Mouse (Mus musculus): ENCODE data around the gene Lama2. TPM values are rescaled to one million over a fixed set of nuclear protein-coding genes. Genes with fewer than 3 reads are reported as not detected.

The Lama2 gene
- polyA plus RNA-seq, 1 experiment from 2014 or later, result 7.1 TPM

DNA sequence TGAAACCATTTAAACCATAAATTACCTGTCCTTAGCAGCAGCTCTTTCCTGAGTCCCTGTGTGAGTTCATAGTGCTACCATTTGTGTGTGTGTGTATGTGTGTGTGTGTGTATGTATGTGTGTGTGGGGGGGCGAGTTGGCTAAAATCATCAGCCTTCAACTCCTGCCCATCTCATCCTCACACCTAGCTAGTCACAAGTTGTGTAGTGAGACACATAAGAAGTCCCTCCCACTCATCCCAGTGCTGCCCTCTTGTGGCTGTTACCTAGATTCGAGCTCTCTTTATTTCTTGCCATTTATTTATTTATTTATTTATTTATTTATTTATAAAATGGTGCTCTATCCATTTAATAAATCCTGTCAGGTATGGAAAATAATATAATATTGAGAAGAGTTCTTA lies 457.2 kb downstream of the Lama2 start:
- ATAC-seq (ENCODE audit: low FRiP score), result no peak
- Histone ChIP-seq H3K4me3 (ENCODE audit: low read depth, low read length) (no peak overlapping the region), H3K9ac (ENCODE audit: low read length) (no peak overlapping the region), H3K27me3 (ENCODE audit: control insufficient read depth, insufficient read depth, low read length) (no peaks in the 10 kb centered on the region), H3K27ac (ENCODE audit: low read depth, low read length) (no peak overlapping the region), H3K36me3 (ENCODE audit: control insufficient read depth, insufficient read depth, low read length) (no peaks in the 10 kb centered on the region), H3K9me3 (ENCODE audit: control insufficient read depth, low read length) (no peaks in the 10 kb centered on the region), H3K4me1 (ENCODE audit: control insufficient read depth, insufficient read depth, low read length) (no peaks in the 10 kb centered on the region), H3K4me2 (no peak overlapping the region)
- peak; percentile 53 for DNase-seq (ENCODE audit: low spot score, missing footprints)
- 91% methylated on average over 2 of the region's 2 CpGs for WGBS

DNA sequence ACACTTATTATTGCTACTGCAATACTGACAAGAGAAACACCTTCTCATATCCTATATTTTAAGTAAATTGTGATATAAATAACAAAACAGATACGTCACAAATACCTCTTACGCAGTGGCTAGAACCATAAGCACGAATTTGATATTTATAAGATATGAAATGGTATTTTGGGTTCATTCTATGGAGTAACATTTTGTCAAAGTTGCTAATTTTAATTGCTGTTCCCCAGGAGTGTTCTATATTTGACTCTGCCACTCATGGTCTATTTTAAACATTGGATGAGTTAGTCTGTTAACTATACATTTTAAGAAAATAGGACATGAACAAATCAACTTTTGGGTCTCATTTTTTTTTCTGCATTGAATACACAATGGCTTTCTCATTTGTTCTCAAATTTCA lies 469.3 kb downstream of the Lama2 start:
- ATAC-seq (ENCODE audit: low FRiP score), result no peak
- WGBS, result 86% methylated on average over 3 of the region's 3 CpGs

DNA sequence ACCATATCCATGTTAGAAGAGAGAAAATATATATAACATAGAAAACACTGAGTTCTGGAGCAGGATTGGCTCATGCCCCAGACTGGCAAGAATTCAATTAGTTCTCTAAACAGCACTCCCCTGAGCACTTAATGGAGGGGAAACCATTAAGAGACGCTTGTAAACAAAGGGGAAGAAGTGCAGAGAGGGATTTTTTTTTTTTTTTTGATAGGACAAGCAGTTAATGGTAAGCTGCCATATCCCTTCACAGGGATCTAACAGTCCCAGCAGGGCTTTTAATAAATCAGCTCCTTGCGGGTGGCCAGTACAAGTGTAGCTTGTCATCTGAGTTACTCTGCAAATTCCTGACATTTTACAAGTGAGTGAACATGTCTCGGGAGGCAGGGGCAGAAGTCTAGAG lies 479.1 kb downstream of the Lama2 start:
- no peak for DNase-seq (ENCODE audit: low spot score, missing footprints)
- no peaks in the 10 kb centered on the region for H3K4me1 ChIP-seq (ENCODE audit: control insufficient read depth, insufficient read depth, low read length)
- H3K4me3 ChIP-seq (ENCODE audit: low read depth, low read length), result no peak overlapping the region
- WGBS, result 57% methylated on average over 3 of the region's 3 CpGs
- no peaks in the 10 kb centered on the region for H3K9me3 ChIP-seq (ENCODE audit: control insufficient read depth, low read length)
- ATAC-seq (ENCODE audit: low FRiP score), result no peak
- H3K9ac ChIP-seq (ENCODE audit: low read length), result no peak overlapping the region
- H3K27ac ChIP-seq (ENCODE audit: low read depth, low read length), result no peak overlapping the region
- no peaks in the 10 kb centered on the region for H3K27me3 ChIP-seq (ENCODE audit: control insufficient read depth, insufficient read depth, low read length)
- H3K4me2 ChIP-seq, result no peak overlapping the region
- H3K36me3 ChIP-seq (ENCODE audit: control insufficient read depth, insufficient read depth, low read length), result no peaks in the 10 kb centered on the region

More for the DNA sequence above, 469.3 kb downstream of the Lama2 start:
- H3K36me3 ChIP-seq (ENCODE audit: control insufficient read depth, insufficient read depth, low read length), result no peaks in the 10 kb centered on the region
- H3K4me1 ChIP-seq (ENCODE audit: control insufficient read depth, insufficient read depth, low read length), result no peaks in the 10 kb centered on the region
- H3K27me3 ChIP-seq (ENCODE audit: control insufficient read depth, insufficient read depth, low read length), result no peaks in the 10 kb centered on the region
- H3K9me3 ChIP-seq (ENCODE audit: control insufficient read depth, low read length), result no peaks in the 10 kb centered on the region
- no peak overlapping the region for H3K4me3 ChIP-seq (ENCODE audit: low read depth, low read length)
- H3K9ac ChIP-seq (ENCODE audit: low read length), result no peak overlapping the region
- H3K27ac ChIP-seq (ENCODE audit: low read depth, low read length), result no peak overlapping the region
- H3K4me2 ChIP-seq, result no peak overlapping the region
- DNase-seq (ENCODE audit: low spot score, missing footprints), result peak; percentile 67

DNA sequence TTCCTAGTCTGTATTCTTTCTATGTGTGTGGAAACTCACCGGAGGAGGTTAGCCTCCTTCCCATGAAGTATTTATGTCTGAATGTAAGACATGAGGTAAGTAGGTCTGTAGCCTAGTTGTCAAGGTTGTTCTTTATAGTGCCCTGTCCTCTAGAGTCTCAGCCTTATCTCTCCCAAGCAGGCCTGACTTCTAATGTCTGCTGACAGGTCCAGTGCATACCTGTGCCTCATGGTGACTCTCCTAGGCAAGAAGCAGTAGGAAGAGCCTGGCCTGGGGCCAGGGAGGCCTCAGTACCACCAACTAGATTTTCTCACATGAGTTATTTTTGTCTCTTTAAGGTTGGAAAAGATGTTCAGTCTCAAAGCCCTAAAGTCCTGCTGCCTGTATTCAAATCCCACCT lies 483.8 kb downstream of the Lama2 start:
- H3K9ac ChIP-seq (ENCODE audit: low read length), result no peak overlapping the region
- H3K27ac ChIP-seq (ENCODE audit: low read depth, low read length), result no peak overlapping the region
- H3K36me3 ChIP-seq (ENCODE audit: control insufficient read depth, insufficient read depth, low read length), result no peaks in the 10 kb centered on the region
- DNase-seq (ENCODE audit: low spot score, missing footprints) (no peak), ATAC-seq (ENCODE audit: low FRiP score) (no peak)
- H3K9me3 ChIP-seq (ENCODE audit: control insufficient read depth, low read length), result no peaks in the 10 kb centered on the region
- no peak overlapping the region for H3K4me3 ChIP-seq (ENCODE audit: low read depth, low read length)
- no peaks in the 10 kb centered on the region for H3K27me3 ChIP-seq (ENCODE audit: control insufficient read depth, insufficient read depth, low read length)
- H3K4me1 ChIP-seq (ENCODE audit: control insufficient read depth, insufficient read depth, low read length), result no peaks in the 10 kb centered on the region
- no peak overlapping the region for H3K4me2 ChIP-seq
- 100% methylated on average over 1 of the region's 1 CpGs for WGBS

DNA sequence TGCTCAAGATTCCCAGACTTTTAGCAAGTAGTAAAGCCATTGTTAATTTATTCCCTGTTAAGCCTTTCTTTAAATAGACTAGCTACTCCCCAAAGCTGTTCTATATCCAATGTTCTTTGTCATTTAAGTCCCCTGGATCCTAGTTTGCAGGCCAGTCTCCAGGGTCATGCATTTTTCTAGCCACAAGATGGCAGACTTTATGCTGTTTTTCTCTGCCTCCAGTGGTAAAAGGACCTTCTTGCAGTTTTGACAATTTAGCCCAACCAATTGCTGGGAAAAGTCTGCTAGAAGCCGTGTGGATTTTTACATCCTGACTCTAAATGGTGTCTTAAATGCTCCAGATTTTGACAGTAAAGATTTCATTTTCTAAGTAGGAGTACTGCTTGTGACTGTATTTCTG lies 486.4 kb downstream of the Lama2 start:
- Histone ChIP-seq H3K36me3 (ENCODE audit: control insufficient read depth, insufficient read depth, low read length) (no peaks in the 10 kb centered on the region), H3K27me3 (ENCODE audit: control insufficient read depth, insufficient read depth, low read length) (no peaks in the 10 kb centered on the region), H3K27ac (ENCODE audit: low read depth, low read length) (no peak overlapping the region), H3K4me1 (ENCODE audit: control insufficient read depth, insufficient read depth, low read length) (no peaks in the 10 kb centered on the region), H3K4me2 (no peak overlapping the region), H3K9me3 (ENCODE audit: control insufficient read depth, low read length) (no peaks in the 10 kb centered on the region), H3K9ac (ENCODE audit: low read length) (no peak overlapping the region), H3K4me3 (ENCODE audit: low read depth, low read length) (no peak overlapping the region)
- 17% methylated on average over 1 of the region's 1 CpGs for WGBS
- peak; percentile 89 for ATAC-seq (ENCODE audit: low FRiP score)
- DNase-seq (ENCODE audit: low spot score, missing footprints), result peak; percentile 96

DNA sequence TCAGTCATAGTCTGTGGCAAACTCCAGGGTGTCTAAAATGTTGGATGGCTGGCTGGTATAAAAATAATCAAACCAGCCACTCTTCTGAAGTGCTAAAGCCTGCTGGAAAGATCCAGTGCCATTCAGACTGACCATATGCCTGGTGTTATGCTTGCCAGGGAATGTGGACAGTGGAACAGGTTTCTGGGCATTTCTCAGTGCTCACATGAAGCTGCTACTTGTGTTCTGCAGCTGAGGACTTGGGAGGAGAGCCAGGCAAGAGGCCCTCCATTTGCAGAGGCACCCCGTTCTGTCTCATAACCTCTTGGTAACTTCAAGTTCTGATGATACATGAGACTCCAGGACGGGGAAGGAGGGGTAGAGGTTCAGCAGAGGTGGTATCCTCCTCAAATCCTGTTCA lies 492.1 kb downstream of the Lama2 start:
- Histone ChIP-seq H3K4me2 (no peak overlapping the region), H3K27me3 (ENCODE audit: control insufficient read depth, insufficient read depth, low read length) (no peaks in the 10 kb centered on the region), H3K9me3 (ENCODE audit: control insufficient read depth, low read length) (no peaks in the 10 kb centered on the region), H3K36me3 (ENCODE audit: control insufficient read depth, insufficient read depth, low read length) (no peaks in the 10 kb centered on the region), H3K4me3 (ENCODE audit: low read depth, low read length) (no peak overlapping the region), H3K9ac (ENCODE audit: low read length) (no peak overlapping the region), H3K4me1 (ENCODE audit: control insufficient read depth, insufficient read depth, low read length) (no peaks in the 10 kb centered on the region), H3K27ac (ENCODE audit: low read depth, low read length) (no peak overlapping the region)
- DNase-seq (ENCODE audit: low spot score, missing footprints), result no peak
- WGBS, result 92% methylated on average over 2 of the region's 2 CpGs
- ATAC-seq (ENCODE audit: low FRiP score), result no peak

DNA sequence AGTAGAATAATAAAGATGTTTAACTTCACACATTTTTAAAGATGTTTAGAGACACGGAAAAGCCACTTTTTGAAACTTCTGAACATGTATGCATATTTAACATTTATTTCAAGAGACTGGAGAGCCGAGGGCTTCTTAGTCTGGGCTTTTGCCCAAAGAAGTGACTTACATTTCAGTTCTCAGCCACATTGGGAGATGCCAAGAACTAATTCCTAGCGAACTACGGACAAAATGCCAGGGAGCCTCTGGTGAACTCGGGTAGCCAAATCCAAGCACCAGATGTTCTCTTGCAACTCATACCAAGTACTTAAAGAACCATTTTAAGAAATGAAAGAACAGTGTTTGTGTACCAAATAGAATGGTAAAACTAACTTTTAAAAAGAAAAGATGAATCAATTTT lies 495.8 kb downstream of the Lama2 start:
- no peak overlapping the region for H3K9ac ChIP-seq (ENCODE audit: low read length)
- H3K27ac ChIP-seq (ENCODE audit: low read depth, low read length), result no peak overlapping the region
- DNase-seq (ENCODE audit: low spot score, missing footprints), result no peak
- H3K4me2 ChIP-seq, result no peak overlapping the region
- no peaks in the 10 kb centered on the region for H3K27me3 ChIP-seq (ENCODE audit: control insufficient read depth, insufficient read depth, low read length)
- no peaks in the 10 kb centered on the region for H3K9me3 ChIP-seq (ENCODE audit: control insufficient read depth, low read length)
- H3K4me1 ChIP-seq (ENCODE audit: control insufficient read depth, insufficient read depth, low read length), result no peaks in the 10 kb centered on the region
- 85% methylated on average over 5 of the region's 5 CpGs for WGBS
- ATAC-seq (ENCODE audit: low FRiP score), result no peak
- H3K4me3 ChIP-seq (ENCODE audit: low read depth, low read length), result no peak overlapping the region
- no peaks in the 10 kb centered on the region for H3K36me3 ChIP-seq (ENCODE audit: control insufficient read depth, insufficient read depth, low read length)

DNA sequence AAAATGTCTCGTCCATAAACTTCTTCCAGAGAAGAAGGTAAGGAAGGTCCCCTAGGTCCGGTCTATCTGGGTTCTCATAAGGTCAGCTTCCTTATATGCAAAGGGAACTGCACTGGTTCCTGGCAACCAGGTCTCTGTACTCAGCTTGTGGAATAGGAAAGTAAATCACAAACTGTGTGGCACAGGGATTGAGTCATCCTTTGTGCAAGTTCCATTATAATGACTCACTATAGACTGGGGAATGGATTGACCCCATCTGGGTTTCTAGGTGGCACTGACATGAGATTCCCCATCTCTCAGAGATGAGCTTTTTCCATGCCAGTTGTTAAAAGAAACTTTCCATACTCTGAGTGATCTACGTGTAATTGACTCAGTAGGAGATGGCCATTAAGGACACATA lies 501.7 kb downstream of the Lama2 start:
- Histone ChIP-seq H3K27ac (ENCODE audit: low read depth, low read length) (no peak overlapping the region), H3K9ac (ENCODE audit: low read length) (no peak overlapping the region), H3K4me2 (no peak overlapping the region), H3K4me3 (ENCODE audit: low read depth, low read length) (no peak overlapping the region), H3K9me3 (ENCODE audit: control insufficient read depth, low read length) (no peaks in the 10 kb centered on the region), H3K36me3 (ENCODE audit: control insufficient read depth, insufficient read depth, low read length) (no peaks in the 10 kb centered on the region), H3K4me1 (ENCODE audit: control insufficient read depth, insufficient read depth, low read length) (no peaks in the 10 kb centered on the region), H3K27me3 (ENCODE audit: control insufficient read depth, insufficient read depth, low read length) (no peaks in the 10 kb centered on the region)
- ATAC-seq (ENCODE audit: low FRiP score) (no peak), DNase-seq (ENCODE audit: low spot score, missing footprints) (no peak)
- WGBS, result 90% methylated on average over 3 of the region's 3 CpGs

DNA sequence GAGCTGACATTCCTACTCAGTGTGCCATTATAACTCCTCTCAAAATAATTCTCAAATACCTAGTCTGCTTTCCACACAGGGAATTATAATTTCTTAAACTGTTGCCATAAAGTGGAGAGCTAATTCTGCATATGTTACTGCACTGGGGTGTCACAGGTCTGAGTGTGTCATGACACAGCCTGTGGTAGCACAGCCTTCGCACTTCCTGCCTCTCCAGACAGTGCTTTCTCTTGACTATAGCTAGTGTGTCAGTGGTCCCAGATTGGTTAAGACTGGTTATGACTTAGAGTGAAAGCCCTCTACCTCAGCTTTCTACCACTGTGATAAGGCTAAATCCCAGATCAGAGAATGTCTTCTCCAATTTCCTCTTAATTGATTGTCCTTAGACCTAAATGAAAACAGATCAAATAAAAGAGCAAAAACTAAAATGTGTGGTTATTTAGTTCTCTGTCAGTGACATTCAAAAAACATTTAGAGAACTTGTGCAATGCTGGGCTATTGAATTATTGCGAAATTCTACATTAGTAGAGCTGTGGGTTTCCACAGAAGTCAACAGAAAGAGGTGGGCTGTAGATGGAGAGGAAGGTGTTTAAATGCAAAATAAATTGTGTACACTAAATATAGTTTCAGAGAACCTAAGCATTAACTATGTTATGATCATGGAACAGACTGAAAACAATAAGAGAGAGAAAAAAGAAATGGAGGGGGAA lies 502.5 kb downstream of the Lama2 start:
- Histone ChIP-seq H3K27me3 (ENCODE audit: control insufficient read depth, insufficient read depth, low read length) (no peaks in the 10 kb centered on the region), H3K9ac (ENCODE audit: low read length) (no peak overlapping the region), H3K36me3 (ENCODE audit: control insufficient read depth, insufficient read depth, low read length) (no peaks in the 10 kb centered on the region), H3K9me3 (ENCODE audit: control insufficient read depth, low read length) (no peaks in the 10 kb centered on the region), H3K27ac (ENCODE audit: low read depth, low read length) (no peak overlapping the region), H3K4me3 (ENCODE audit: low read depth, low read length) (no peak overlapping the region), H3K4me2 (no peak overlapping the region), H3K4me1 (ENCODE audit: control insufficient read depth, insufficient read depth, low read length) (no peaks in the 10 kb centered on the region)
- DNase-seq (ENCODE audit: low spot score, missing footprints) (no peak), ATAC-seq (ENCODE audit: low FRiP score) (no peak)
- 86% methylated on average over 2 of the region's 2 CpGs for WGBS

Measured in midbrain, embryonic 11.5 days (tissue).